Mouse (Mus musculus) midbrain, embryonic 14.5 days (tissue): Measurements from ENCODE around the gene Tsc22d1. TPM values are rescaled to one million over a fixed set of nuclear protein-coding genes. Genes with fewer than 3 reads are reported as not detected.

Experiments used
- ATAC-seq: fragments of 200-750 bp; cut with Nextera tagmentation; 2 replicates; pipeline ENCODE4 v1.8.0; 2017; ENCODE audit warnings: moderate number of reproducible peaks, moderate library complexity; ENCODE audit not compliant: low FRiP score, low TSS enrichment
- DNase-seq: peaks from one replicate; pipeline ENCODE4 v3.0.0-alpha.2; 2015
- H3K27ac ChIP-seq: fragments of 300-500 bp; sonication (generic); replicated peaks from 2 replicates; pipeline ENCODE4 v1.5.1; 2014; ENCODE audit warnings: mild to moderate bottlenecking, low read depth, low read length, moderate library complexity
- H3K27me3 ChIP-seq: fragments of 300-500 bp; sonication (generic); 2 replicates; pipeline ENCODE4 v1.6.1; 2014; ENCODE audit warnings: low read length, control low read depth, mixed read lengths; ENCODE audit not compliant: control insufficient read depth, insufficient read depth
- H3K36me3 ChIP-seq: fragments of 300-500 bp; sonication (generic); 2 replicates; pipeline ENCODE4 v1.6.1; 2014; ENCODE audit warnings: low read length, control low read depth; ENCODE audit not compliant: control insufficient read depth, insufficient read depth
- H3K4me1 ChIP-seq: fragments of 300-500 bp; sonication (generic); 2 replicates; pipeline ENCODE4 v1.6.1; 2014; ENCODE audit warnings: mild to moderate bottlenecking, antibody characterized with exemption, low read length, control low read depth; ENCODE audit not compliant: control insufficient read depth, insufficient read depth
- H3K4me2 ChIP-seq: fragments of 300-500 bp; sonication (generic); 2 replicates; pipeline ENCODE4 v1.6.1; 2014; ENCODE audit warnings: mild to moderate bottlenecking, low read length, moderate library complexity
- H3K4me3 ChIP-seq: fragments of 300-500 bp; sonication (generic); replicated peaks from 2 replicates; pipeline ENCODE4 v1.5.1; 2014; ENCODE audit warnings: low read depth, low read length
- H3K9ac ChIP-seq: fragments of 300-500 bp; sonication (generic); replicated peaks from 2 replicates; pipeline ENCODE4 v1.6.1; 2014; ENCODE audit warnings: mild to moderate bottlenecking, low read length, moderate library complexity
- H3K9me3 ChIP-seq: fragments of 300-500 bp; sonication (generic); 2 replicates; pipeline ENCODE4 v1.6.1; 2016; ENCODE audit warnings: low read length, control low read depth, mixed read lengths; ENCODE audit not compliant: control insufficient read depth
- WGBS: fragments of 180-500 bp; shearing (Covaris S2); extraction: QIAGEN DNeasy Blood & Tissue Kit; methylation state at CpG from one replicate; pipeline ENCODE4 v1.1.7; 2014; 5-methylcytosine and 5-hydroxymethylcytosine counted together
- polyA plus RNA-seq: library from polyadenylated mRNA; unstranded; fragments of >200 nt; fragmentation: Nextera tagmentation; extraction: Ambion mirVana; gene quantifications from 2 replicates; pipeline ENCODE4 v1.2.1, GENCODE M21; 2014

Tsc22d1 gene
- polyA plus RNA-seq, 1 experiment from 2014 or later: 872 TPM

GRCm38 (mm10) chr14:76508701-76509100, 93.9 kb downstream of the Tsc22d1 start:
- Histone ChIP-seq H3K4me1 (peaks cover 28% of the 10 kb centered on the region), H3K4me2 (no peak overlapping the region), H3K9ac (no peak overlapping the region), H3K36me3 (peaks cover 28% of the 10 kb centered on the region), H3K9me3 (no peaks in the 10 kb centered on the region), H3K27me3 (no peaks in the 10 kb centered on the region), H3K4me3 (no peak overlapping the region), H3K27ac (no peak overlapping the region)
- no peak for ATAC-seq
- WGBS: 74% methylated on average over 10 of the region's 10 CpGs
- DNase-seq: no peak

GRCm38 (mm10) chr14:76511971-76512370, 97.2 kb downstream of the Tsc22d1 start:
- H3K4me1 ChIP-seq: peaks cover 27% of the 10 kb centered on the region
- DNase-seq: no peak
- H3K27me3 ChIP-seq: no peaks in the 10 kb centered on the region
- no peak for ATAC-seq
- no peak overlapping the region for H3K4me2 ChIP-seq
- H3K4me3 ChIP-seq: no peak overlapping the region
- H3K36me3 ChIP-seq: peaks cover 22% of the 10 kb centered on the region
- no peaks in the 10 kb centered on the region for H3K9me3 ChIP-seq
- no peak overlapping the region for H3K27ac ChIP-seq
- no peak overlapping the region for H3K9ac ChIP-seq
- WGBS: 73% methylated on average over 7 of the region's 7 CpGs

- WGBS: 11% methylated on average over 11 of the region's 11 CpGs
- Histone ChIP-seq H3K4me2 (peak overlapping the region; percentile 26), H3K36me3 (peaks cover 7% of the 10 kb centered on the region), H3K4me3 (no peak overlapping the region), H3K27me3 (no peaks in the 10 kb centered on the region), H3K9ac (no peak overlapping the region), H3K9me3 (no peaks in the 10 kb centered on the region), H3K4me1 (peaks cover 19% of the 10 kb centered on the region), H3K27ac (peak overlapping the region; percentile 57; the same call in 1 of the 2 replicates)
- ATAC-seq: peak; percentile 79
- peak; percentile 78 for DNase-seq
These were observed 98.8 kb downstream of the Tsc22d1 start for GRCm38 (mm10) chr14:76513395-76514049.

GRCm38 (mm10) chr14:76514050-76514585, 99.4 kb downstream of the Tsc22d1 start:
- Histone ChIP-seq H3K27me3 (no peaks in the 10 kb centered on the region), H3K4me1 (peaks cover 19% of the 10 kb centered on the region), H3K9ac (no peak overlapping the region), H3K4me3 (no peak overlapping the region), H3K9me3 (no peaks in the 10 kb centered on the region), H3K27ac (peak overlapping the region; percentile 57; the same call in 1 of the 2 replicates), H3K36me3 (peaks cover 6% of the 10 kb centered on the region; the same call in 1 of the 2 replicates), H3K4me2 (peak overlapping the region; percentile 26; the same call in 1 of the 2 replicates)
- DNase-seq (no peak), ATAC-seq (peak; percentile 32; the same call in 1 of the 2 replicates)
- 15% methylated on average over 6 of the region's 6 CpGs for WGBS

GRCm38 (mm10) chr14:76515620-76516019, 100.9 kb downstream of the Tsc22d1 start:
- no peak overlapping the region for H3K4me2 ChIP-seq
- H3K9me3 ChIP-seq: no peaks in the 10 kb centered on the region
- peaks cover 19% of the 10 kb centered on the region for H3K4me1 ChIP-seq
- H3K27me3 ChIP-seq: no peaks in the 10 kb centered on the region
- no peak overlapping the region for H3K27ac ChIP-seq
- no peak overlapping the region for H3K9ac ChIP-seq
- DNase-seq (no peak), ATAC-seq (no peak)
- no peak overlapping the region for H3K4me3 ChIP-seq
- no peaks in the 10 kb centered on the region for H3K36me3 ChIP-seq
- 53% methylated on average over 7 of the region's 7 CpGs for WGBS

GRCm38 (mm10) chr14:76518217-76518616, 103.5 kb downstream of the Tsc22d1 start:
- Histone ChIP-seq H3K9me3 (no peaks in the 10 kb centered on the region), H3K4me2 (no peak overlapping the region), H3K27me3 (no peaks in the 10 kb centered on the region), H3K36me3 (no peaks in the 10 kb centered on the region), H3K9ac (no peak overlapping the region), H3K27ac (no peak overlapping the region), H3K4me1 (peaks cover 13% of the 10 kb centered on the region), H3K4me3 (no peak overlapping the region)
- WGBS: 88% methylated on average over 5 of the region's 5 CpGs
- DNase-seq (no peak), ATAC-seq (no peak)

- Histone ChIP-seq H3K27me3 (no peaks in the 10 kb centered on the region), H3K4me1 (no peaks in the 10 kb centered on the region), H3K9me3 (no peaks in the 10 kb centered on the region), H3K4me2 (no peak overlapping the region), H3K36me3 (no peaks in the 10 kb centered on the region), H3K4me3 (no peak overlapping the region), H3K27ac (no peak overlapping the region), H3K9ac (no peak overlapping the region)
- ATAC-seq (no peak), DNase-seq (no peak)
- 18% methylated on average over 4 of the region's 4 CpGs for WGBS
These were observed 105.8 kb downstream of the Tsc22d1 start for GRCm38 (mm10) chr14:76520606-76521005.

- Histone ChIP-seq H3K27me3 (no peaks in the 10 kb centered on the region), H3K9me3 (no peaks in the 10 kb centered on the region), H3K4me1 (no peaks in the 10 kb centered on the region), H3K4me2 (no peak overlapping the region), H3K9ac (no peak overlapping the region), H3K27ac (no peak overlapping the region), H3K4me3 (no peak overlapping the region), H3K36me3 (no peaks in the 10 kb centered on the region)
- DNase-seq (no peak), ATAC-seq (no peak)
- 87% methylated on average over 3 of the region's 3 CpGs for WGBS
These were observed 106.5 kb downstream of the Tsc22d1 start for GRCm38 (mm10) chr14:76521308-76521707.

- Histone ChIP-seq H3K9me3 (no peaks in the 10 kb centered on the region), H3K9ac (no peak overlapping the region), H3K4me3 (no peak overlapping the region), H3K4me1 (0 out of 2 replicates have a peak, but pooled peaks cover 2% of the 10 kb centered on the region), H3K27me3 (no peaks in the 10 kb centered on the region), H3K4me2 (no peak overlapping the region), H3K36me3 (no peaks in the 10 kb centered on the region), H3K27ac (no peak overlapping the region)
- ATAC-seq: no peak
- 92% methylated on average over 1 of the region's 1 CpGs for WGBS
- DNase-seq: no peak
These were observed 108.6 kb downstream of the Tsc22d1 start for GRCm38 (mm10) chr14:76523344-76523743.
